Mouse (Mus musculus) spleen, adult 2 months (tissue): ENCODE measurements around the gene Ndfip2. TPM values are rescaled to one million over a fixed set of nuclear protein-coding genes. Genes with fewer than 3 reads are reported as not detected.

Experiments
- DNase-seq, 2 experiments: peaks; one replicate each; pipeline versions ENCODE4 v3.0.0 to v3.0.0-alpha.2; 2012 to 2021; ENCODE audit warnings: low spot score in 2 of 2, low read depth in 1 of 2
- H3K27ac ChIP-seq: fragments of 200-500 bp; 2 replicates; pipeline ENCODE4 v1.5.1; 2012; ENCODE audit warnings: low read length, inconsistent platforms; ENCODE audit not compliant: insufficient read depth
- H3K27me3 ChIP-seq: fragments of 200-500 bp; 2 replicates; pipeline ENCODE4 v1.6.1; 2012; ENCODE audit warnings: mild to moderate bottlenecking, moderate library complexity, low read length, inconsistent platforms; ENCODE audit not compliant: control insufficient read depth, insufficient read depth
- H3K36me3 ChIP-seq: fragments of 200-500 bp; 2 replicates; pipeline ENCODE4 v1.6.1; 2012; ENCODE audit warnings: mild to moderate bottlenecking, low read length, inconsistent platforms; ENCODE audit not compliant: control insufficient read depth, insufficient read depth
- H3K4me1 ChIP-seq: fragments of 200-500 bp; 2 replicates; pipeline ENCODE4 v1.6.1; 2011; ENCODE audit warnings: inconsistent platforms; ENCODE audit not compliant: control insufficient read depth, insufficient read depth, insufficient read length
- H3K4me3 ChIP-seq: fragments of 200-500 bp; 2 replicates; pipeline ENCODE4 v1.5.1; 2011; ENCODE audit warnings: mild to moderate bottlenecking, inconsistent platforms; ENCODE audit not compliant: insufficient read depth, insufficient read length; ENCODE audit errors: extremely low read depth
- CTCF ChIP-seq: fragments of 200-500 bp; IDR thresholded peaks from 2 replicates; pipeline ENCODE4 v1.5.1; 2011; ENCODE audit warnings: mild to moderate bottlenecking, inconsistent platforms; ENCODE audit not compliant: insufficient read depth, insufficient read length, insufficient replicate concordance; ENCODE audit errors: extremely low read depth
- POLR2A ChIP-seq: fragments of 200-500 bp; IDR thresholded peaks from 2 replicates; pipeline ENCODE4 v1.6.1; 2011; ENCODE audit warnings: low read depth, low read length, inconsistent platforms
- WGBS: fragments of 180-500 bp; shearing (Covaris S2); methylation state at CpG from one replicate; pipeline ENCODE4 v1.1.7; 2018; 5-methylcytosine and 5-hydroxymethylcytosine counted together
- polyA plus RNA-seq: library from polyadenylated mRNA; depleted of rRNA; stranded (reverse); fragments of >200 nt; gene quantifications from 2 replicates; pipeline ENCODE4 v1.2.3, GENCODE M21; 2012

Gene Ndfip2
- polyA plus RNA-seq, 1 experiment = 17.3 TPM

DNA sequence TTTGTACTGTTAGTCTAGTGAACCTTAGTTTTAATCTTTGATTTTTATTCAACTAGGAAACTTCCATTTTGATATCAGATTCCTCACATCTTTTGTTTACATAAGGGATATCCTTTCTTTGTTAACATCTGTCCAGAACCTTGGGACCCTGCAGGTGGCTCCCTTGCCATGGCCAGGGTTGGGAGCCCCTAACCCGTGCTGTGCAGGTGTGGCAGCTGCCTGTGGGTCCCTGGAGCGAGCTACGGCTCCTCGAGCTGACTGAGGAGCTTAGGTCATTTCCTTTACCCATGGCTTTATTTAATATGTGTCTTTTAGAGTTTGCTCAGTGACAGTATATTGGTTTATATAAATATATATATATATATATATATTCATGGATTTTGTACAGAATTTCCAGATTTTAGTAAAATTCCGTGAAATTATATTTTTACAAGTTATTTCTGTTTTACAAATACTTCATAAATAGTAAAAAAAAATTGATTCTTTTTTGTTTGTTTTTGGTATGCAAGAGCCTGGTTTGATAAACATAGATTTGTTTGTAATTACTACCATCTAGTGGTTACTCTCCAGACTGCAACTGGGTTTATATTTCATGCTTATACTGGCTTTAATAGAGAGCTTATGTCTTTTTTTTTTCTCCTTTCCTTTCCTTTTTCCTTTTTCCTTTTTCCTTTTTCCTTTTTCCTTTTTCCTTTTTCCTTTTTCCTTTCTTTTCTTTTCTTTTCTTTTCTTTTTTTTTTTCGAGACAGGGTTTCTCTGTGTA is 37.6 kb downstream of the Ndfip2 start:
- Histone ChIP-seq H3K4me3 (no peak overlapping the region), H3K27ac (no peak overlapping the region), H3K36me3 (peaks cover 14% of the 10 kb centered on the region), H3K27me3 (no peaks in the 10 kb centered on the region), H3K4me1 (no peaks in the 10 kb centered on the region)
- DNase-seq = peak in 1 of 2 experiments; percentile 30
- 69% methylated on average over 6 of the region's 6 CpGs for WGBS
- no peak for TF ChIP-seq CTCF
- TF ChIP-seq POLR2A = no peak

DNA sequence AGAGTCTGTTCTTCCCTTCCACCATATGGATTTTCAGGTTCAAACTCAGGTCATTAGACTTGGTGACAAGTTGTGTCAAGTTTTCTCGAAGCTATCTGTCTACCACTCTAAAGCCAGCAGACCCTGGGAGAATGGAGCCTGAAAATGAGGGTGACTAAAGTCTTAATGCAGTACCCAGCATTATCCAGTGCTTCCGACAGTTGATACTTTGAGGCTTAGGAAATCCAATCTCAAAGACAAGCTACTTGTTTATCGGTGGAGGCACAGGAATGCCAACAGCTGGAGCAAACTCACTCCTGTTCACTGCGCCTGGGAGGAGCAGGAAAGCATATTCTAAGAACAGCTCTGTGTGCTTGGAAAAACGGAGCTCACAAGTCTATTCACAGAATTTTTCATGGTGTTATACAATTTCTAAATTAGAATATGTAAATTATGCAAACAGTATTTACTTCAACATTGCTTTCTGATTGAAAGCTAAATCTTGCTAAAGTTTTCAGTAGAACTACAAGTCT is 41.4 kb downstream of the Ndfip2 start:
- Histone ChIP-seq H3K4me3 (no peak overlapping the region; the same call in 1 of the 2 replicates), H3K27ac (no peak overlapping the region), H3K27me3 (no peaks in the 10 kb centered on the region), H3K4me1 (no peaks in the 10 kb centered on the region), H3K36me3 (peaks cover 5% of the 10 kb centered on the region)
- WGBS = 93% methylated on average over 5 of the region's 5 CpGs
- no peak for DNase-seq
- TF ChIP-seq POLR2A = no peak
- TF ChIP-seq CTCF = no peak

DNA sequence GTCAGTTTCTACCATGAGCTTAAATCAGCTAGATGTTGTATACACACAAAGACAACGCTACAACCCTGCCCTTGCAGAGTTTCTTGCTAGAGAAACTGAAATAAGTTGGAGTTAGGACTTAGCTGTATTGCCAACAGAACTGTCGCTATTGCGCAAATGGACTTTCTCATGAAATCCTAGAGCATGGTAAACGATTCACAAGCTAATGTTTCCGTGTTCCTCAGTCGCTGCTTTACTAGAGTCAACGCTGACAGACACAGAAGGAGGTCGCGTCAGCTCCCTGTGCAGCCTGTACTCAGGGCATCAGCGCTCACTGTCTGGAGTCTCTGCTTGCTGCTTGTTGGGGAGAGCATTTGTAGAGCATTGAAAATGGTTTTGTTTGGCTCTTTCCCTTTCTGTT is 42.2 kb downstream of the Ndfip2 start:
- peaks cover 5% of the 10 kb centered on the region for H3K36me3 ChIP-seq
- H3K4me3 ChIP-seq = no peak overlapping the region
- no peaks in the 10 kb centered on the region for H3K4me1 ChIP-seq
- no peak overlapping the region for H3K27ac ChIP-seq
- WGBS = 93% methylated on average over 10 of the region's 10 CpGs
- H3K27me3 ChIP-seq = no peaks in the 10 kb centered on the region
- TF ChIP-seq POLR2A (no peak), CTCF (no peak)
- no peak for DNase-seq

DNA sequence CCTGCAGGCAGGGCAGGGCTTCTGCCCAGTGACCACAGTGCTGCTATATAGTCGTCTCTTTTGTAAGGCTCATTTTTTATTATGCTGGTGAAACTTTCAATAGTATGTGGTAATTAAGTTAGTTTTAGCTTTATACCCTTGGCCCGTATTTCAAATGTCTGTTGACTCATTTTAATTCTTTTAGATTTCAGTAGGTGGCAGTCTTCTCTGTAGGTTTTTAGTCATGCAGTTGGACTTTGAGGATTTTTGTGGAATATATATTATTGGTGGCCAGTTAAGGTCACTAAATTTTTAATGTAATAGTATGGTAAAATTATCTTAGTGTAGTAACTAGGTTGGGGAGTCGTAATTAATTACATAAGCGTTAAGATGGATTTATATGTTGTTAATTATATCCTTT is 44.3 kb downstream of the Ndfip2 start:
- Histone ChIP-seq H3K4me3 (no peak overlapping the region), H3K36me3 (peaks cover 3% of the 10 kb centered on the region), H3K27me3 (no peaks in the 10 kb centered on the region), H3K27ac (no peak overlapping the region), H3K4me1 (no peaks in the 10 kb centered on the region)
- no peak for TF ChIP-seq CTCF
- TF ChIP-seq POLR2A = no peak
- WGBS = 94% methylated on average over 4 of the region's 4 CpGs
- DNase-seq = no peak

DNA sequence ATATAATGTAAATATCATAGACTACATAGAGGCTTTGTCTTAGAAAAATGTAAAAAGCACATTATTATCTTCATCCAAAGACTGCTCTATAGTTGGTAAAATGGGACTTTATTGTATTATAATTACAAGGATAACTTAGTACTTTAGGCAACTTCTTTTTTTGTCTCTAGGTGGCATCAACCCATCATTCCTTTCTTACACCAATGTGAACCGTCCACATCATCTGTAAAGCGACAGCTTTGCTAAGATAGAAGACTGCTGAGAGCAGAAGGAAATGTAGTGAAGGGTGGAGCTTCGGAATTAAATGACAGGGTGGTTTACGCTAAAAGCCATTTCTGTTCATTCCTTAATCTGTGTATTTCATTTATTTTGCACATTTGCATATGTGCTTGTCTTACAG is 49.3 kb downstream of the Ndfip2 start:
- Histone ChIP-seq H3K4me3 (no peak overlapping the region), H3K4me1 (no peaks in the 10 kb centered on the region), H3K27ac (no peak overlapping the region), H3K27me3 (no peaks in the 10 kb centered on the region), H3K36me3 (peaks cover 5% of the 10 kb centered on the region; the same call in 1 of the 2 replicates)
- no peak for TF ChIP-seq CTCF
- no peak for TF ChIP-seq POLR2A
- 92% methylated on average over 4 of the region's 4 CpGs for WGBS
- DNase-seq = no peak

DNA sequence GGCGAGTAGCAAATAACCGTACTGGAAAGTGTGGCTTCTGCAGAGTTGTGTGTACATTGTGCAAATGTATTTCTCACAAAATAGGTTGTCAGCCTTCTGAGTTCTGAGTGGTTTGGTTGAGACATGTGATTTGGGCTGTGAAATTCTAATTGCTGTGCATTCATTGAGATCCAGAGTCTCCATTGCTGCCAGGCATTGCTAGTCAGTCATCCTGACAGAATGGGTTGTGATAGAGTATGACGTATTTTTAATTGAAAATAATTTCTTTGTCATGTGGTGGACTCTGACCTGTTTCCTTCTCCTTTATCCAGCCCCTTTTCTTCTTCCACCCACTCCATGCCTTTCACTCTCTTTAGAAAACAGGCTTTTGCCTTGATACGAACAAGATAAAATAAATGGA is 54.0 kb downstream of the Ndfip2 start:
- TF ChIP-seq CTCF = no peak
- Histone ChIP-seq H3K4me1 (no peaks in the 10 kb centered on the region), H3K27me3 (no peaks in the 10 kb centered on the region), H3K4me3 (no peak overlapping the region), H3K27ac (no peak overlapping the region), H3K36me3 (peaks cover 4% of the 10 kb centered on the region; the same call in 1 of the 2 replicates)
- no peak for DNase-seq
- WGBS = 94% methylated on average over 4 of the region's 4 CpGs

DNA sequence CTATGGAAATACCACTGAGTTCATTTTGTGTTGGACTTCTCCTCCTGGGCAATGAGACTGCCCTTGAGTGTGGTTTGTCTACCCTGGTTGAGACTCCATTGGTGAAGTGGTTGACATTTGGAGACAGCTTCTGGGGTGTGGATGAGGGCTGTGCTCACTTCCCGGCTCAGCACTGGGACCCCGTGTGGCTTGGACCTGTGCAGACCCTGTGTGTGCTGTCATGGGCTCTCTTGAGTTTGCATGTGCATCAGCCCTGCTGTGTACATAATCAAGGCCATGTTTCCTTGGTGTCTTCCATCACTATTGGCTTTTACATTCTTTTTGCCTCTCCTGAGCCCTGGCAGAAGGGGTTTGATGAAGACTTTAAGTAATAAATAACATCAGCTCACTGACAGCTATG is 54.6 kb downstream of the Ndfip2 start:
- H3K36me3 ChIP-seq = peaks cover 3% of the 10 kb centered on the region; the same call in 1 of the 2 replicates
- no peak for DNase-seq
- no peaks in the 10 kb centered on the region for H3K27me3 ChIP-seq
- H3K27ac ChIP-seq = no peak overlapping the region
- no peak overlapping the region for H3K4me3 ChIP-seq
- TF ChIP-seq POLR2A (no peak), CTCF (no peak)
- H3K4me1 ChIP-seq = no peaks in the 10 kb centered on the region
- 79% methylated on average over 2 of the region's 2 CpGs for WGBS
